Mouse (Mus musculus): Measurements from ENCODE around the gene Gm28042.
A peak's percentile ranks its signal among the peaks of the same experiment; 100 is the strongest.

Gm28042 gene

DNA sequence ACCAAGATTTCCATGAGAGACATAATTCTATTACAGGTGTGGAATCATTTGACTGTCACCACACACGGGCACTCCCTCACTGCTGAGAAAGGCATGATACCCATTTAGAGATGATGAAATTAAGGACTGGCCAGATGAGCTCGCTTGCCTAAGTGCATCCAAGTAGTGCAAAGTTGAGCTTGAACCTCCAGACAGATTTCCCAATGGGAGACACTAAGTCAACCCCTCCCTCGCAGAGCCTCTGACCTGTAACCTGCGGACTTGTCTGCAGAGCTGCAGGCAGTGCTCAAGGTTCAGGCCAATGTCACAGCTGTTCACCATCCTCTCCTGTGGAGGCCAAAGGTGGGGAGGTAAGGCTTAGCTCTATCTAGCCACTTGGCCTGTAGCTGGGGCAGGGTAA is 31.5 kb downstream of the Gm28042 start:
- peak in 1 of 2 experiments; percentile 21 for DNase-seq (ENCODE audit: low spot score in 2 of 2)

GRCm38 (mm10) chr2:120059466-120059865 is 32.2 kb downstream of the Gm28042 start:
- DNase-seq (ENCODE audit: low spot score in 2 of 2), result no peak

- DNase-seq (ENCODE audit: low spot score in 2 of 2), result peak; percentile 53 to 73
Observed at GRCm38 (mm10) chr2:120060190-120060589, 32.9 kb downstream of the Gm28042 start.

- DNase-seq (ENCODE audit: low spot score in 2 of 2), result peak in 1 of 2 experiments; percentile 45
Observed at GRCm38 (mm10) chr2:120060651-120061050, 33.4 kb downstream of the Gm28042 start.

DNA sequence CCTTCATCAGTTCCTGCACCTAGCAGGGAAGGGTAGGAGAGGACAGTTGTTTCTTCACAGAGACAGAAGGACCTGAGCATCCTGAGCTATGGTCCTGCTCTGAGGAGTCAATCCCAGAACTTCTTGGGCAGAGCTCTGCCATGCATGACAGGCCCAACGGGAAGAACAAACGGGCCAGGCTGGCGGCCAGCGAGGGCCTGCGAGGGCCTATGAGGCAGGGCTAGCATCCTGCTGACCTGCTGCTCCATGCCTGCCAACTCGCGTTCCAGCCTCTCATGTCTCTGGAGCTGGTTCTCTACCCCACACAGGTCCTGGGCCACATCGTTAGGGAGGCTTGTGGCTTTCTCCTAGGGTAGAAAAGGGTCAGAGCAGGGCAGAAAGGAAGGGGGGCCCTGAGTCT is 35.0 kb downstream of the Gm28042 start:
- no peak for DNase-seq (ENCODE audit: low spot score in 2 of 2)

DNA sequence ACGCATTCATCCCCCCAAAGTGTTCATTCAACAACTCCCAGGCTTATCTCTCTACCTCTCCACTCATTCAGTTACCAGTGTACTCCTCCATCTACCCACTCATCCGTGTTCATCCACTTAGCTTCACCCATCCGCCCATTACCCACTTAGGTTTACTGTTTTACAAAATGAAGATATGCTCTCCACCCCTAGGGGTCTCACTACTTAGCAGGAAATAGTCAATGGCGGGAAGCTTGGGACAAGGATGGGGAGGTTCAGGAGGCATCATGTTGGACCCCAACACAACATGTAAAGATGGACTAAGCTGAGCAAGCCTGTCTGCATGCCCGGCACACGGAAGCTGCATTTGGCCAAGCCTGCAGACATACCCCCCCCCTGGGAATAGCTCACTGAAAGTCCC is 37.3 kb downstream of the Gm28042 start:
- no peak for DNase-seq (ENCODE audit: low spot score in 2 of 2)

- no peak for DNase-seq (ENCODE audit: low spot score in 2 of 2)
Observed at GRCm38 (mm10) chr2:120065243-120065642, 38.0 kb downstream of the Gm28042 start.

GRCm38 (mm10) chr2:120066224-120066623 is 38.9 kb downstream of the Gm28042 start:
- peak in 1 of 2 experiments; percentile 31 for DNase-seq (ENCODE audit: low spot score in 2 of 2)

DNA sequence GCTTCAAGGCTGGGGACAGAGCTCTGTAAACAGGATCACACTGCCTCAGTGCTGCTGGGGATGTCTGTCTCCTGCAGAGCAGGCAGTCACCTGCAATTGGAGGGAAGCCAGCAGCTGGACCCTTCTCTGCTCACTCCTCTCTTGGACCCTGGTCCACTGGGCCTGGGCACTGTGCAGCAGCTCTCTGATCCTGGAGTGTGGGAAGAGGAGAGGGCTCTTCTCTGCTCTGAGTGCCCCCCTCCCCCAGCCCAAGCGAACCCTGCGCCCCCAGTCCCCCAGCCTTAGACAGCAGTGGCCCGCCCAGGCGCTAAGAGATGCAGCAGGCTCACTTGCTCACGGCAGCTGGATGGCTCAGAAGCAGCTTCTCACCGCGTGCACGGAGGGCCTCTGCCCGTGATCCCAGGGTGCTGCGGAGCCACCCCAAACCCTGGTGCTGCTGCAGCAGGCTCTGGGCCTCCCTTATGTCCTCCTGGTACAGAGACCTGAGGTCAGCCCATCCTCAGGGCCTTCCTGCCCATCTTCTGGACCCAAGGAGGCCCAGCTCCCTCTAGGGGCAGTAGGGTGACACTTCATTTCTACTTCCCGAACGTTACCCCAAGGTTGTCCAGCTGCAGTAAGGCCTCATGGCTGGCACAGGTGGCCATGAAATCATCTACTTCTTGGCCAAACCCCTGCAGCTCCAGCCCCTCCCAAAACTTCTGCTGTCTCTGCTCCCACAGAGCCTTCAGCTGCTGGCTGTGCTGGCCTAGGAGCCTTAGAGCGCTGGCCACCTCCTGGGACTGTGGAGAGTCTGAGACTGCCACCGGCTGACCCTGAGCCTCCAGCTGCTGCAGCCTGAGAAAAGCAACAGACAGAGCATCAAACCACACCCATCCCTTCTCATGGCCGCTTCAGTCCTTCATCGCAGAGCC is 41.5 kb downstream of the Gm28042 start:
- DNase-seq (ENCODE audit: low spot score in 2 of 2), result peak in 1 of 2 experiments; percentile 30

DNA sequence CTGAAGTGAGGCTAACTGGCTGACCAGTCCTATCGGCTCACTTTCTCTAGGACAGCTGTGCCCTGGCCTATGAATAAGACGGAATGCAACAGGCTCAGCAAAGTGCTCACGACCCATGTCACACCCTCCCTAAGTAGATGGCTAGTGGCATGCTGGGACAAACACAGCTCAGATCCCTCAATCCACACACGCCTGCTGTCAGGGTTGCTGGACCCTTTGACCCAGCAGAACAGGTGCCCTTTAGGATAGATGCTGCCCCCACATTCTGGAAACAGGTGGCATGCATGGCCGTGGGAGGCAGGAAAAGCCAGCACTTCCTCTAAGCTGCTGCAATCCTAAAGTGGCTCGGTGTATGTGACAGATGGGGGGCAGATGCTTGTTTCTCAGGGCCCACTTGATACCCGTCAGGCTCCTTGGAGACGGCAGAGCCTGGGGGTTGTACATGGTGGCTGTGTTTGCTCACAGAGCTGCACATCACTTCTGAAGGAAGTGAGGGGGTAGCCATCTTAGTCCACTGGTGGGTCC is 42.2 kb downstream of the Gm28042 start:
- DNase-seq (ENCODE audit: low spot score in 2 of 2), result no peak

GRCm38 (mm10) chr2:120074096-120074495 is 46.8 kb downstream of the Gm28042 start:
- no peak for DNase-seq (ENCODE audit: low spot score in 2 of 2)

GRCm38 (mm10) chr2:120076076-120076705 is 48.9 kb downstream of the Gm28042 start:
- DNase-seq (ENCODE audit: low spot score in 2 of 2), result peak; percentile 46 to 65

DNA sequence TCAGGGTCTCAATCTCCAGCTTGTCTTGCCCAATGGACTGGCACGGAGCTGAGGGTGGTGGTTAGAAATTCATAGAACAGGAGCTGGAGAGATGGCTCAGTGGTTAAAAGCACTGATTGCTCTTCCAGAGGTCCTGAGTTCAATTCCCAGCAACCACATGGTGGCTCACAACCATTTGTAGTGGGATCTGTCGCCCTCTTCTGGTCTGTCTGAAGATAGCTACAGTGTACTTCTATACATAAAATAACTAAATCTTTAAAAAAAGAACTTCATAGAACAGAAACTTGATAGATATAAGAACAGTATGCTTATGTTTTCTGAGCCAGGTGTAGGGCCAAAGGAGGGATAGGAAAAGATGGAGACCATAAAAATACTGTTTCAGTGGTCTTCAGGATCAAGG is 55.1 kb downstream of the Gm28042 start:
- no peak for DNase-seq (ENCODE audit: low spot score in 2 of 2)

DNA sequence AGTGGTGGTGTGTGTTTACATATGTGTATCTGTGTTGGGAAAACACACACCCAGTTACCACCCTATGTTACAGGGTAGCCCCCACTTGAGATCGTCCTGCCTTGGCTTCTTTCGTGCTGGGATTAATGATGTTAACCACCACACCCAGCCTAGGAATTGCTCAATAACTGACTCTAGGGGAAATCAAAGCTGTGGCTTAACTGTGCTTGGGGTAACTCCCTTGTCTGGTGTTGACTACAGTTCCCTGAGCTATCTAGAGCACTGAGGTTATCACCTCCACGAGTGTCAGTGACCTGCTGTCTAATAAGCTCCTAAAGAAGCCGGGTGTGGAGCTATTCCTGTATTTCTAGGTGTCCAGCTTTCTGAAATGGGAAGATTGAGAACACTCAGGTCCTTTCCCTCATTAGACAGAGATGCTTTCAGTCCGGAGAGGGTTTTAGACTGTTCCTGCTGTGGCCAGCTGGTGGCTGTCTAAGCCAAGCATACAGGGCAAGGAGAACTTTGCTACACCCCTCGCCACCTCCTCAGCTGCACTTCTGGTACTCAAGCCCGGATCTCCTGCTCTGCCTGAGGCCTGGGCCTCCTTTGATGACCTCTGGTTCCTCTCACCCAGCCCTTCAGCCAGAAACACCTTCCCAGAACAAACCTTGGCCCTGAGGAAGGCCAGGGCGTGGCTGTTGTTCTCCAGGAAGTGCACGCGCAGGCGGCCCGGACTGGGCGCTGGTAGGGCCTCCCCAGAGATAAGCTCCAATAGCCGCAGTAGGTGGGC is 57.5 kb downstream of the Gm28042 start:
- DNase-seq (ENCODE audit: low spot score in 2 of 2), result peak; percentile 50 to 57

GRCm38 (mm10) chr2:120086038-120086437 is 58.7 kb downstream of the Gm28042 start:
- no peak for DNase-seq (ENCODE audit: low spot score in 2 of 2)

- DNase-seq (ENCODE audit: low spot score in 2 of 2), result no peak
Observed at GRCm38 (mm10) chr2:120087391-120087790, 60.1 kb downstream of the Gm28042 start.

GRCm38 (mm10) chr2:120087897-120088296 is 60.6 kb downstream of the Gm28042 start:
- DNase-seq (ENCODE audit: low spot score in 2 of 2), result no peak

- no peak for DNase-seq (ENCODE audit: low spot score in 2 of 2)
Observed at GRCm38 (mm10) chr2:120090979-120091378, 63.7 kb downstream of the Gm28042 start.
